Mouse (Mus musculus): ENCODE results near the gene Vash1. TPM values are rescaled to one million over a fixed set of nuclear protein-coding genes. Genes with fewer than 3 reads are reported as not detected.

Gene Vash1
- total and polyA plus RNA-seq, 2 experiments from 2014 or later = 33.2 to 93.0 TPM

- peaks cover 9% of the 10 kb centered on the region for H3K4me1 ChIP-seq (ENCODE audit: insufficient read depth)
Measured at GRCm38 (mm10) chr12:86681626-86682025, 3.1 kb downstream of the Vash1 start.

GRCm38 (mm10) chr12:86682178-86682577, 3.7 kb downstream of the Vash1 start:
- Histone ChIP-seq H3K27me3 (ENCODE audit: insufficient read depth, low read length) (no peaks in the 10 kb centered on the region), H3K9me3 (ENCODE audit: low read length) (no peaks in the 10 kb centered on the region), H3K27ac (ENCODE audit: low read depth, low read length) (no peak overlapping the region), H3K36me3 (ENCODE audit: insufficient read depth) (peaks cover 11% of the 10 kb centered on the region), H3K4me3 (ENCODE audit: low read depth, low read length) (peak overlapping the region; percentile 91), H3K4me2 (ENCODE audit: low read depth) (peak overlapping the region; percentile 70), H3K9ac (no peak overlapping the region), H3K4me1 (ENCODE audit: insufficient read depth) (peaks cover 9% of the 10 kb centered on the region)
- DNase-seq (no peak), ATAC-seq (no peak)
- 62% methylated on average over 8 of the region's 8 CpGs for WGBS
- TF ChIP-seq CTCF (IDR thresholded peaks at IDR 0.05; ENCODE audit: low read depth) = no peak

More at GRCm38 (mm10) chr12:86681626-86682025, 3.1 kb downstream of the Vash1 start:
- WGBS = 80% methylated on average over 9 of the region's 9 CpGs
- TF ChIP-seq CTCF (IDR thresholded peaks at IDR 0.05; ENCODE audit: low read depth) = no peak
- no peak for ATAC-seq
- peak overlapping the region; percentile 91 for H3K4me3 ChIP-seq (ENCODE audit: low read depth, low read length)
- peaks cover 7% of the 10 kb centered on the region for H3K36me3 ChIP-seq (ENCODE audit: insufficient read depth)
- H3K9ac ChIP-seq = no peak overlapping the region
- DNase-seq = no peak
- no peaks in the 10 kb centered on the region for H3K9me3 ChIP-seq (ENCODE audit: low read length)
- H3K27ac ChIP-seq (ENCODE audit: low read depth, low read length) = no peak overlapping the region; the same call in 1 of the 2 replicates
- H3K27me3 ChIP-seq (ENCODE audit: insufficient read depth, low read length) = no peaks in the 10 kb centered on the region
- peak overlapping the region; percentile 70 for H3K4me2 ChIP-seq (ENCODE audit: low read depth)

GRCm38 (mm10) chr12:86683698-86684097, 5.2 kb downstream of the Vash1 start:
- WGBS = 77% methylated on average over 7 of the region's 7 CpGs
- H3K9ac ChIP-seq = no peak overlapping the region
- DNase-seq (no peak), ATAC-seq (no peak)
- H3K9me3 ChIP-seq (ENCODE audit: low read length) = no peaks in the 10 kb centered on the region
- TF ChIP-seq CTCF (IDR thresholded peaks at IDR 0.05; ENCODE audit: low read depth) = no peak
- H3K36me3 ChIP-seq (ENCODE audit: insufficient read depth) = peaks cover 25% of the 10 kb centered on the region
- H3K4me3 ChIP-seq (ENCODE audit: low read depth, low read length) = no peak overlapping the region
- H3K27ac ChIP-seq (ENCODE audit: low read depth, low read length) = no peak overlapping the region
- peak overlapping the region; percentile 70; the same call in 1 of the 2 replicates for H3K4me2 ChIP-seq (ENCODE audit: low read depth)
- no peaks in the 10 kb centered on the region for H3K27me3 ChIP-seq (ENCODE audit: insufficient read depth, low read length)
- peaks cover 9% of the 10 kb centered on the region for H3K4me1 ChIP-seq (ENCODE audit: insufficient read depth)

- Histone ChIP-seq H3K4me2 (ENCODE audit: low read depth) (no peak overlapping the region), H3K9ac (no peak overlapping the region), H3K36me3 (ENCODE audit: insufficient read depth) (peaks cover 41% of the 10 kb centered on the region), H3K4me1 (ENCODE audit: insufficient read depth) (peaks cover 9% of the 10 kb centered on the region), H3K4me3 (ENCODE audit: low read depth, low read length) (no peak overlapping the region), H3K9me3 (ENCODE audit: low read length) (no peaks in the 10 kb centered on the region), H3K27ac (ENCODE audit: low read depth, low read length) (no peak overlapping the region), H3K27me3 (ENCODE audit: insufficient read depth, low read length) (no peaks in the 10 kb centered on the region)
- ATAC-seq (no peak), DNase-seq (no peak)
- WGBS = 64% methylated on average over 9 of the region's 9 CpGs
- TF ChIP-seq CTCF (IDR thresholded peaks at IDR 0.05; ENCODE audit: low read depth) = no peak
Measured at GRCm38 (mm10) chr12:86685275-86685674, 6.8 kb downstream of the Vash1 start.

GRCm38 (mm10) chr12:86686551-86687330, 8.2 kb downstream of the Vash1 start:
- Histone ChIP-seq H3K27me3 (ENCODE audit: insufficient read depth, low read length) (no peaks in the 10 kb centered on the region), H3K9me3 (ENCODE audit: low read length) (no peaks in the 10 kb centered on the region), H3K4me1 (ENCODE audit: insufficient read depth) (peaks cover 9% of the 10 kb centered on the region), H3K4me2 (ENCODE audit: low read depth) (no peak overlapping the region), H3K36me3 (ENCODE audit: insufficient read depth) (peaks cover 55% of the 10 kb centered on the region), H3K27ac (ENCODE audit: low read depth, low read length) (no peak overlapping the region), H3K4me3 (ENCODE audit: low read depth, low read length) (no peak overlapping the region), H3K9ac (no peak overlapping the region)
- no peak for DNase-seq
- TF ChIP-seq CTCF (IDR thresholded peaks at IDR 0.05; ENCODE audit: low read depth) = no peak
- 0 out of 2 replicates have a peak, but pooled peaks have one; percentile 19 for ATAC-seq
- 52% methylated on average over 12 of the region's 13 CpGs for WGBS

- no peak for TF ChIP-seq CTCF (IDR thresholded peaks at IDR 0.05; ENCODE audit: low read depth)
- 89% methylated on average over 4 of the region's 4 CpGs for WGBS
- H3K27ac ChIP-seq (ENCODE audit: low read depth, low read length) = no peak overlapping the region
- DNase-seq (no peak), ATAC-seq (no peak)
- peaks cover 62% of the 10 kb centered on the region for H3K36me3 ChIP-seq (ENCODE audit: insufficient read depth)
- no peaks in the 10 kb centered on the region for H3K9me3 ChIP-seq (ENCODE audit: low read length)
- H3K27me3 ChIP-seq (ENCODE audit: insufficient read depth, low read length) = no peaks in the 10 kb centered on the region
- peaks cover 7% of the 10 kb centered on the region for H3K4me1 ChIP-seq (ENCODE audit: insufficient read depth)
- no peak overlapping the region for H3K4me3 ChIP-seq (ENCODE audit: low read depth, low read length)
- H3K4me2 ChIP-seq (ENCODE audit: low read depth) = no peak overlapping the region
- H3K9ac ChIP-seq = no peak overlapping the region
Measured at GRCm38 (mm10) chr12:86687445-86687955, 9.0 kb downstream of the Vash1 start.

GRCm38 (mm10) chr12:86687971-86688573, 9.6 kb downstream of the Vash1 start:
- TF ChIP-seq CTCF (IDR thresholded peaks at IDR 0.05; ENCODE audit: low read depth) = no peak
- Histone ChIP-seq H3K4me3 (ENCODE audit: low read depth, low read length) (no peak overlapping the region), H3K9ac (no peak overlapping the region), H3K36me3 (ENCODE audit: insufficient read depth) (peaks cover 67% of the 10 kb centered on the region), H3K4me1 (ENCODE audit: insufficient read depth) (peaks cover 7% of the 10 kb centered on the region), H3K27ac (ENCODE audit: low read depth, low read length) (0 out of 2 replicates have a peak overlapping the region, but pooled peaks have one; percentile 15), H3K9me3 (ENCODE audit: low read length) (no peaks in the 10 kb centered on the region), H3K4me2 (ENCODE audit: low read depth) (no peak overlapping the region), H3K27me3 (ENCODE audit: insufficient read depth, low read length) (no peaks in the 10 kb centered on the region)
- ATAC-seq (no peak), DNase-seq (no peak)
- WGBS = 88% methylated on average over 4 of the region's 4 CpGs

Measured in forebrain, postnatal 0 days (tissue).